Mouse (Mus musculus) WW6 (cell line): ENCODE measurements at regions not wholly inside any gene's neighbourhood (a gene's known extent, or its start where the extent isn't known, plus 50 kb on each side); places are given as distances from the start of the nearest gene placed in this dataset.
A peak's percentile ranks its signal among the peaks of the same experiment; 100 is the strongest.

Experiments
- DNase-seq: peaks from one replicate; pipeline ENCODE4 v3.0.0-alpha.2; 2013; ENCODE audit warnings: low read depth, low spot score

GRCm38 (mm10) chr11:17620462-17621248 is 333.0 kb downstream of the Etaa1 start:
- no peak for DNase-seq

- DNase-seq, result no peak
Observed at GRCm38 (mm10) chr11:17629541-17630171, 324.0 kb downstream of the Etaa1 start.

GRCm38 (mm10) chr11:17630172-17630553 is 323.5 kb downstream of the Etaa1 start:
- no peak for DNase-seq

GRCm38 (mm10) chr11:17637158-17637557 is 316.5 kb downstream of the Etaa1 start:
- DNase-seq, result no peak

- DNase-seq, result no peak
Observed at GRCm38 (mm10) chr11:17639922-17640321, 313.8 kb downstream of the Etaa1 start.

- no peak for DNase-seq
Observed at GRCm38 (mm10) chr11:17647441-17647840, 306.2 kb downstream of the Etaa1 start.

GRCm38 (mm10) chr11:17651389-17652156 is 302.1 kb downstream of the Etaa1 start:
- DNase-seq, result no peak

GRCm38 (mm10) chr11:17655840-17656239 is 297.8 kb downstream of the Etaa1 start:
- DNase-seq, result no peak

GRCm38 (mm10) chr11:17657720-17658119 is 296.0 kb downstream of the Etaa1 start:
- DNase-seq, result no peak

GRCm38 (mm10) chr11:17658289-17658688 is 295.4 kb downstream of the Etaa1 start:
- DNase-seq, result no peak

- DNase-seq, result no peak
Observed at GRCm38 (mm10) chr11:17658717-17659116, 295.0 kb downstream of the Etaa1 start.

GRCm38 (mm10) chr11:17663893-17664292 is 289.8 kb downstream of the Etaa1 start:
- DNase-seq, result no peak

GRCm38 (mm10) chr11:17665624-17666552 is 287.8 kb downstream of the Etaa1 start:
- DNase-seq, result no peak

- DNase-seq, result no peak
Observed at GRCm38 (mm10) chr11:17680998-17681397, 272.7 kb downstream of the Etaa1 start.

GRCm38 (mm10) chr11:17685711-17686113 is 268.0 kb downstream of the Etaa1 start:
- no peak for DNase-seq

- no peak for DNase-seq
Observed at GRCm38 (mm10) chr11:17686806-17687205, 266.9 kb downstream of the Etaa1 start.

GRCm38 (mm10) chr11:17694145-17694544 is 259.5 kb downstream of the Etaa1 start:
- no peak for DNase-seq

- DNase-seq, result no peak
Observed at GRCm38 (mm10) chr11:17708769-17709168, 244.9 kb downstream of the Etaa1 start.

GRCm38 (mm10) chr11:17722051-17722450 is 231.6 kb downstream of the Etaa1 start:
- DNase-seq, result peak; percentile 42

- no peak for DNase-seq
Observed at GRCm38 (mm10) chr11:17727258-17728034, 226.2 kb downstream of the Etaa1 start.

GRCm38 (mm10) chr11:17733075-17733474 is 220.6 kb downstream of the Etaa1 start:
- DNase-seq, result no peak
